Mouse (Mus musculus) liver, adult 2 months (tissue): Measurements from ENCODE around the gene Qrich2. TPM values are rescaled to one million over a fixed set of nuclear protein-coding genes. Genes with fewer than 3 reads are reported as not detected.
A peak's percentile ranks its signal among the peaks of the same experiment; 100 is the strongest.
"Not testable (repeated sequence)": the region's sequence is repeated elsewhere in the genome, so short reads cannot be mapped to it uniquely, and the experiment has no call there.

Source experiments
- DNase-seq: peaks from one replicate; pipeline ENCODE4 v3.0.0-alpha.2; 2011; ENCODE audit warnings: low read depth, low spot score; ENCODE audit errors: extremely low read depth
- H3K27ac ChIP-seq: fragments of 200-500 bp; replicated peaks from 2 replicates; pipeline ENCODE4 v1.5.1; 2012; ENCODE audit warnings: low read depth, mild to moderate bottlenecking, control low read depth, inconsistent platforms, low read length; ENCODE audit not compliant: insufficient read depth
- H3K27me3 ChIP-seq: fragments of 200-500 bp; 2 replicates; pipeline ENCODE4 v1.6.1; 2012; ENCODE audit warnings: mild to moderate bottlenecking, moderate library complexity, low read length, inconsistent platforms; ENCODE audit not compliant: control insufficient read depth, insufficient read depth
- H3K36me3 ChIP-seq: fragments of 200-500 bp; 2 replicates; pipeline ENCODE4 v1.6.1; 2012; ENCODE audit warnings: low read length, inconsistent platforms; ENCODE audit not compliant: control insufficient read depth, insufficient read depth
- H3K4me1 ChIP-seq: fragments of 200-500 bp; 2 replicates; pipeline ENCODE4 v1.6.1; 2011; ENCODE audit warnings: low read length; ENCODE audit not compliant: control insufficient read depth, insufficient read depth
- H3K4me3 ChIP-seq: fragments of 200-500 bp; 2 replicates; pipeline ENCODE4 v1.5.1; 2011; ENCODE audit warnings: low read depth, mild to moderate bottlenecking, control low read depth, low read length, moderate library complexity; ENCODE audit not compliant: insufficient read depth
- H3K79me2 ChIP-seq: fragments of 200-500 bp; 2 replicates; pipeline ENCODE4 v1.6.1; 2012; ENCODE audit warnings: inconsistent platforms, mild to moderate bottlenecking, low read length, moderate library complexity; ENCODE audit not compliant: control insufficient read depth, insufficient read depth
- H3K9ac ChIP-seq: fragments of 200-500 bp; 2 replicates; pipeline ENCODE4 v1.6.1; 2012; ENCODE audit warnings: low read depth, mild to moderate bottlenecking, control low read depth, inconsistent platforms, low read length
- CTCF ChIP-seq: fragments of 200-500 bp; IDR thresholded peaks from 2 replicates; pipeline ENCODE4 v1.5.1; 2011; ENCODE audit warnings: low read depth, low read length, control low read depth
- POLR2A ChIP-seq: fragments of 200-500 bp; IDR thresholded peaks from 2 replicates; pipeline ENCODE4 v1.6.1; 2011; ENCODE audit warnings: low read length, control low read depth; ENCODE audit not compliant: insufficient read depth; ENCODE audit errors: extremely low read depth
- WGBS: fragments of 180-500 bp; shearing (Covaris S2); methylation state at CpG from one replicate; pipeline ENCODE4 v1.1.7; 2018; 5-methylcytosine and 5-hydroxymethylcytosine counted together
- polyA plus RNA-seq: library from polyadenylated mRNA; depleted of rRNA; stranded (reverse); fragments of >200 nt; gene quantifications from 2 replicates; pipeline ENCODE4 v1.2.3, GENCODE M21; 2012
- total RNA-seq: library from RNA; depleted of rRNA; stranded (reverse); fragments of >200 nt; gene quantifications from 2 replicates; pipeline ENCODE4 v1.2.3, GENCODE M21; 2014

The Qrich2 gene
- total and polyA plus RNA-seq, 2 experiments, result 0.11 TPM; not detected in 1

DNA sequence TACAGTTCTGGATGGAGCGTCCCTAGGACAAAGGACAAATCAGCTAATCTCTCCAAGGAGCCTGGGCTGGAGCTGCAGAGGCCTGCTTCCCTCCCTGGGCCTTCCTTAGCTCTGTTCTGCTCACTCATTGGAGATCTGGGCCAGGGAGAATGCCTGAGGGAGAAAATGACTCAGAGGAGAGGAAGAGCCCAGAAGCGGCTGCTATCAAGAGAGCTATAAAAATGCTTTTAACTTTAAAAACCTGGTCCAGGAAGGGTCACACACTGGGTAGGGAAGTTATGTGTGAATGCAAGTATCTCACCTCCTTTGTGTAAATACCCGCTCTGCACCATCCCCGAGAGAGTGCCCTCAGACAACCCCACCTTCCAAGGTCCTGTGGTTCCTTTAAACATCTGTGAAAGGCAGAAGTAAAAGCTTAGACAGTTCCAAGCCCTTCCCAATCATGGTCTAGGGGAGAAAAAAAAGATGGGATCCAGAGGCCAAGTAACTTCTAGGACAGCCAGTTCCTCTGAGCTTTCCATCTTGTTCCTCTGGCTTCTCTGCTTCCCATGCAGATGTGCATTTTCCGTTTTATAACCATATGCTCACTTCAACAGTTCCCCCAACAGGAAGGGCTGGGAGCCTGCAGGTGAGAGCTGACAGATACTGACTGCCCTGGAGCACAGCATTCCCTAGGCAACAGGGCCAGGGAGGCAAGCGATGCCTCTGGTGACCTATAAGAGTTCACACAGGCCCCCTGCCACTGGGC, 49.7 kb downstream of the Qrich2 start:
- Histone ChIP-seq H3K27me3 (0 out of 2 replicates have a peak, but pooled peaks cover 11% of the 10 kb centered on the region), H3K9ac (no peak overlapping the region), H3K27ac (no peak overlapping the region), H3K36me3 (no peaks in the 10 kb centered on the region), H3K4me3 (no peak overlapping the region), H3K79me2 (no peaks in the 10 kb centered on the region), H3K4me1 (peaks cover 3% of the 10 kb centered on the region; the same call in 1 of the 2 replicates)
- no peak for DNase-seq
- TF ChIP-seq POLR2A, result no peak
- 93% methylated on average over 6 of the region's 6 CpGs for WGBS

DNA sequence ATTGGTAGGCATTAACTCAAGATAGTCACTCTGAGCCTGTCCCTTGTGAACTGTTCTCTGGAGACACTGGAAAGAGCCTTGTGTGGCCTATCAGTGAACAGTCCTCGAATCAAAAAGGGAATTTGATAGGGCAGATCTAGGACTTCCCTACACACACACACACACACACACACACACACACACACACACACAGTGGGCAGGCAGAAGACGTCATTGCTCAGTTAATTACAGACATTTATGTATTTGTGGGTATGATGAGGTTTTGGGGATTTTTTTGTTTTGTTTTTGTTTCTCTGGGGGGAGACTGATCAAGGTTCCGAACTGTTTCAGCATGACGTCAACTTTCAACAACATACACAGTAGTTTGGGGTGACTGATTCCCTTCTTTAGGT, 52.4 kb downstream of the Qrich2 start:
- TF ChIP-seq CTCF (no peak), POLR2A (no peak)
- H3K9ac ChIP-seq, result no peak overlapping the region
- no peaks in the 10 kb centered on the region for H3K79me2 ChIP-seq
- H3K4me3 ChIP-seq, result no peak overlapping the region
- H3K27ac ChIP-seq, result no peak overlapping the region
- H3K27me3 ChIP-seq, result 0 out of 2 replicates have a peak, but pooled peaks cover 11% of the 10 kb centered on the region
- no peaks in the 10 kb centered on the region for H3K36me3 ChIP-seq
- 71% methylated on average over 4 of the region's 4 CpGs for WGBS
- peaks cover 3% of the 10 kb centered on the region; the same call in 1 of the 2 replicates for H3K4me1 ChIP-seq
- DNase-seq, result no peak

DNA sequence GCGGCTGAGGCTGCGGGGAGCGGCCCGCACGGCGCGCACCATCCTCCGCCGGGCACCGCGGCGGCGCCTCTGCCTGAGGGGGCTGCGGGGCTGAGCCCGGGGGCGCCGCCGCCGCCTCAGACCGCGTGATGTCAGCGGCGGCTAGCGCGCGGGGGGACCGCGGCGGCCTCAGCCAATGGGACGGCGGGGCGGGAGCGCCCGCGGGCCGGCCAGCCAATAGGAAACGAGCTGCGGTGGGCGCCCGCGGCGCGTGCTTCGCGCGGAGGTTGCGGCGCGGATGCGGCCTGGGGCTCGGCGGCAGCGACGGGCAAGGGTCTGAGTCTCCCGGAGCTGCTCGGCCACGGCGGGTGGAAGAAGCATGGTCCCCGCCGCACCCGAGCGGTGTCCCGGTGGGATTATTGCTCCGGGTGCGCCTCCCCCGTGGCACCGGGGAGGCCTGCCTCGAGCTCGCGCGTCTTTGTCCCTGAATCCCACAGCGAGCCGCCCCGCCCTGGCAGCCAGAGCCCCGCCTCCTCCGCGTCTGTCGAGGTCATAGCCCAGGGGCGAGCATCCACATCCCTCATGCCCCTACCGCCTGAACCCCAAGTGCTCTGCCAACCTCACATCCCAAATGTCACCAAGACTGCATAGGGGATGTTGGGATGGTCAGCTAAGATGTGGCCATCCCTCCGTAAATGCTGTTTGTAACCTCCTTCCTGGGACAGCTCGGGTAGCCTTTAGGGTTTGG, 53.0 kb downstream of the Qrich2 start, which contains the start of gene Rnf157:
TSS of gene Rnf157 (minus strand) at position 129 of the 727 bp plus-strand sequence.
- no peak for TF ChIP-seq CTCF
- 0 out of 2 replicates have a peak, but pooled peaks have one; percentile 15 for TF ChIP-seq POLR2A
- H3K9ac ChIP-seq, result peak within 1 kb of the TSS; percentile 74
- peaks cover 3% of the 10 kb centered on the region; the same call in 1 of the 2 replicates for H3K4me1 ChIP-seq
- 5% methylated on average over 79 of the region's 82 CpGs for WGBS
- H3K36me3 ChIP-seq, result no peaks in the 10 kb centered on the region
- H3K4me3 ChIP-seq, result peak within 1 kb of the TSS; percentile 73
- DNase-seq, result no peak
- H3K27me3 ChIP-seq, result 0 out of 2 replicates have a peak, but pooled peaks cover 11% of the 10 kb centered on the region
- no peak within 1 kb of the TSS for H3K27ac ChIP-seq
- H3K79me2 ChIP-seq, result no peaks in the 10 kb centered on the region

DNA sequence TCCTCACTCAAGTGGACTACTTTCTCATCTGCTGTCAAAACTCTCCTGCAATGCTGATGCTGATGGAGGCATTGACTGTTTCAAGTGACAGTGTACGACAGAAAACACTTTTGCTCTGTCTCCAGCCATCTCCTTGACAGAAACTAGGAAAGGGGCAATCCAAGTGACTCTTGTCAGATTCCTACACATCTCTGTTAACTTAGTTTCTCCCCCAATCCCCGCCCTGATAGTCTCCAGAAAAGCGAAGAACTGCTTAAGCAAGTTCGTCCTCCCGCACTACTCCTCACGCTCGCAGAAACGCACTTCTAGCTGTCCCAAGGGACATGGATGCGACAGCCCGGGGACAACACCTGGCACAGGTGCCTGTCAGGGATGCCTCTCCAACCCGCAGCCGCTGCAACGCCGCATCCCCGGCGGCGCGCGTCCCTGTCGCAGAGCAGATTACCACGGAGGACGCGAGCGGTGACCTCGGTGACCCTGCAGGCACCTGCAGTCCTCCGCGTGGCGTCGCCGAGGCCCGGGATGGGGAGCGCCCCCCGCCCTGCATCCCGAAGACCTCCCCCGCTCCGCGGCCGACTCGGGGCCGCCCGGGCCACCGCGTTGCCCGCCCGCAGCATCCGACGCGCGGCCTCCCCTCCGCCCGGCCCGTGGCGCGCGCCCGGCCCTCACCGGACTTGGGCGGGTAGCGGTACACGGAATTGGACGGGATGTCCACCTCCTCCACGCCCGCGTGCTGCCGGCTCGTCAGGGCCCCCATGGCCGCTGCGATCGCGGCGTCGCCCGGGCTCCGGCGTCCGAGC, 53.8 kb downstream of the Qrich2 start:
- Histone ChIP-seq H3K27me3 (0 out of 2 replicates have a peak, but pooled peaks cover 11% of the 10 kb centered on the region), H3K27ac (no peak overlapping the region), H3K4me3 (peak overlapping the region; percentile 73), H3K9ac (peak overlapping the region; percentile 74), H3K4me1 (peaks cover 3% of the 10 kb centered on the region; the same call in 1 of the 2 replicates), H3K79me2 (no peaks in the 10 kb centered on the region), H3K36me3 (no peaks in the 10 kb centered on the region)
- TF ChIP-seq CTCF, result no peak
- TF ChIP-seq POLR2A, result no peak
- DNase-seq, result no peak
- 3% methylated on average over 75 of the region's 76 CpGs for WGBS

DNA sequence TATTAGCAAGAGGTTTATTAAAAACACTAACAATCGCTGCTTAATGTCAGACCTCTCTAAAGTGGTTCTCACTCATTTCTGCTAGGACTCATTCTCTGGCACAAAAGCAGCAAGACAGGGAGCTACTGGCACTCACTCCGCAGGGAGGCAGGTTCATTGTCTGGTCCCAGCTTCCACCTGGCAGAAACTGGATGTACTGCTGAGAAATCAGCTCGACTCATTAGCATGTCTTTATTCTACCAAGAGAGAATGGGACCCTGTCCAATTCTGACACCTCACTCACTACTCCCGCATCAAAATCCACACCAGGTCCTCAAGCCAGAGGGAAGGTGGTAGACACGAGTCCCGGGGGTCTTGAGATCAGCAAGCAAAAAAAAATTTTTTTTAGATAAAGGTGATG, 54.5 kb downstream of the Qrich2 start:
- no peaks in the 10 kb centered on the region for H3K79me2 ChIP-seq
- H3K4me3 ChIP-seq, result no peak overlapping the region
- no peak for DNase-seq
- H3K4me1 ChIP-seq, result peaks cover 3% of the 10 kb centered on the region; the same call in 1 of the 2 replicates
- no peaks in the 10 kb centered on the region for H3K36me3 ChIP-seq
- TF ChIP-seq CTCF (no peak), POLR2A (no peak)
- no peak overlapping the region for H3K9ac ChIP-seq
- H3K27me3 ChIP-seq, result 0 out of 2 replicates have a peak, but pooled peaks cover 11% of the 10 kb centered on the region
- no peak overlapping the region for H3K27ac ChIP-seq
- 56% methylated on average over 6 of the region's 6 CpGs for WGBS

DNA sequence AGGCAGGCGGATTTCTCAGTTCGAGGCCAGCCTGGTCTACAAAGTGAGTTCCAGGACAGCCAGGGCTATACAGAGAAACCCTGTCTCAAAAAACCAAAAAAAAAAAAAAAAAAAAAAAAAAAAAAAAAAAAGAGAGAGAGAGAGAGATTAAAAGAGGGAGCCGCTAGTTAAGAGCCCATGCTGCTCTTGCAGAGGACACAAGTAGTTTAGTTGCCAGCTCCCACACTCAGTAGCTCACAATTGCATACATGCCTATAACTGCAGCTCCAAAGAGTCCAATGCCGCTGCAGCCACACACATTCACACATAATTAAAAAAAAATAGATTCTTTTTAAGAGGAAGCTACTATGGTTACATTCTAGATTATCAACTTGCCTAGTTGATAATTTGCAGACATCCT, 55.6 kb downstream of the Qrich2 start:
- H3K36me3 ChIP-seq, result not testable (repeated sequence)

More for the DNA sequence above, 55.6 kb downstream of the Qrich2 start:
- 92% methylated on average over 4 of the region's 4 CpGs for WGBS
- not testable (repeated sequence) for H3K9ac ChIP-seq, H3K27ac ChIP-seq, DNase-seq, H3K4me1 ChIP-seq, H3K4me3 ChIP-seq, H3K79me2 ChIP-seq
- H3K27me3 ChIP-seq, result 0 out of 2 replicates have a peak, but pooled peaks cover 11% of the 10 kb centered on the region
